Mouse (Mus musculus): ENCODE data around the gene Nptxr.

Gene Nptxr

GRCm38 (mm10) chr15:79752742-79753419 is 51.7 kb downstream of the Nptxr start:
- DNase-seq (ENCODE audit: low spot score), result peak; percentile 76

- peak; percentile 43 for DNase-seq (ENCODE audit: low spot score)
Measured at GRCm38 (mm10) chr15:79751772-79752171, 52.8 kb downstream of the Nptxr start.

- DNase-seq (ENCODE audit: low spot score), result no peak
Measured at GRCm38 (mm10) chr15:79750266-79750665, 54.3 kb downstream of the Nptxr start.

- DNase-seq (ENCODE audit: low spot score), result no peak
Measured at GRCm38 (mm10) chr15:79749162-79749561, 55.4 kb downstream of the Nptxr start.

GRCm38 (mm10) chr15:79747998-79748397 is 56.6 kb downstream of the Nptxr start:
- DNase-seq (ENCODE audit: low spot score), result no peak

DNA sequence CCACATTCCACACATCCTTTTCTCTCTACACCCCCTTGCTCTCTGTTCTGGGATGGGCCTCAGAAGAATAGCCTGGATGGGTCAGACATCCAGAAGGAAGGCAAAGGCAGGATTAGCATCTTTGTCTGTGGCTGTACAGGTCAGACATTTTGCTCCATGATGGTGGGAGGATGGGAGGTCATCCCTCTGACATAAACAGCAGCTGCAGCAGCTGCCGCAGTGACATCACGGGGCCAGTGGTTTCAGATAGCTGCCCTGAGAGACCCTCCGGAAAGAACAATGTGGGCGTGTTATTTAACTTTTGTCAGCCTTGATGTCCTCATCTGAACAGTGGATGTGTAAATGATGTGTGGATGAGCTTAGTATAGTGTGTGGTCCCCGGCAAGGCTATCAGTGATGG is 58.7 kb downstream of the Nptxr start:
- DNase-seq (ENCODE audit: low spot score), result no peak

GRCm38 (mm10) chr15:79745312-79745711 is 59.3 kb downstream of the Nptxr start:
- DNase-seq (ENCODE audit: low spot score), result no peak

- DNase-seq (ENCODE audit: low spot score), result no peak
Measured at GRCm38 (mm10) chr15:79744742-79745141, 59.8 kb downstream of the Nptxr start.

DNA sequence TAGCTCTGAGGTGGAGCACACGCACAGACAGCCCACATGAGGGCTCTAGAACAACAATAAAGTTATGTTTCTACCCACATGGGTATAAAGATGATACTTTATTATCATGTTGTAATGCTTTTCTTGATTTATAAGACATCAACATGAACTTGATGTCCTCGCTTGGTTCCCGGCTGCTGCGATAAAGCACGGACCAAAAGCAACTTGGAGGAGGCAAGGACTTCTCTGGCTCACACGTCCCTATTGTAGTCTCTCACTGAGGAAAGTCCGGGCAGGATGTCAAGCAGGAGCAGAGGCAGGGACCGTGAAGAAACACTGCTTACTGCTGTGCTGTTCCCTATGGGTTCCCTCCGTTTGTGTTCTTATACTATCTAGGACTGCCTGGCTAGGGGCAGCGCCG is 60.6 kb downstream of the Nptxr start:
- DNase-seq (ENCODE audit: low spot score), result no peak

DNA sequence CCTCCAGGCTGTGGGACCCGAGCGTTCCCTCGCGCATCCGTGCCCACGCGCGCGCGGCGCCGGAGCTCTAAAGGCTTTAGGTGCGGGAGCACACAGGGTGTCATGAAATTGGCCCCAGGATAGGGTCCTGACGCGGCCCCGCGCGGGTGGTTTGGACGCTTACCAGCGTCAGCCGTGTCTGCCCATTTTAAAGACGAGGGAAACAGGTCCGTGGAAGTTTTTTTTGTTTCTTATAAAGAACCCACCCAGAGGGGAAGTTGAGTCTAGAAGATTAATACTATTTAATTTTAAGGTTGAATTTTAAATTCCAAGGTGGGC is 61.9 kb downstream of the Nptxr start:
- no peak for DNase-seq (ENCODE audit: low spot score)

- DNase-seq (ENCODE audit: low spot score), result peak; percentile 93
Measured at GRCm38 (mm10) chr15:79741921-79742705, 62.5 kb downstream of the Nptxr start, which contains the start of gene Sun2. TSS of gene Sun2 (minus strand) at chr15:79742536.

GRCm38 (mm10) chr15:79741173-79741858 is 63.2 kb downstream of the Nptxr start:
- no peak for DNase-seq (ENCODE audit: low spot score)

GRCm38 (mm10) chr15:79740739-79741138 is 63.8 kb downstream of the Nptxr start:
- DNase-seq (ENCODE audit: low spot score), result no peak

All from layer of hippocampus, adult 11-12 months (tissue).